Mouse (Mus musculus) gastrocnemius, adult 2 months (tissue): Measurements from ENCODE around the gene Nphp1. TPM values are rescaled to one million over a fixed set of nuclear protein-coding genes. Genes with fewer than 3 reads are reported as not detected.

Experiments
- DNase-seq: peaks from one replicate; pipeline ENCODE4 v3.0.0; 2022
- H3K27ac ChIP-seq: fragments of 200-600 bp; 2 replicates; pipeline ENCODE4 v1.8.1; 2022; ENCODE audit warnings: mild to moderate bottlenecking
- H3K4me3 ChIP-seq: fragments of 200-600 bp; 2 replicates; pipeline ENCODE4 v1.8.1; 2022; ENCODE audit warnings: mild to moderate bottlenecking, moderate library complexity
- CTCF ChIP-seq: fragments of 200-600 bp; IDR thresholded peaks from 2 replicates; pipeline ENCODE4 v1.8.1; 2022; ENCODE audit warnings: antibody characterized with exemption, mild to moderate bottlenecking, moderate library complexity
- intact Hi-C: fragments of 180-260 bp; cut with DNase I; formaldehyde crosslinking; loops from one replicate; pipeline ENCODE4 v1.15.1; 2025
- total RNA-seq, 2 experiments: library from RNA; stranded (reverse); gene quantifications; 2 replicates each; pipeline ENCODE4 v1.2.3; 2021

Nphp1 gene
- total RNA-seq, 2 experiments from 2014 or later: 21.5 to 23.2 TPM

- no peak for DNase-seq
- no peak overlapping the region for H3K4me3 ChIP-seq
- no peak overlapping the region for H3K27ac ChIP-seq
- TF ChIP-seq CTCF: no peak
- intact Hi-C loops: no loop called here
These were observed 74.0 kb downstream of the Nphp1 start for GRCm38 (mm10) chr2:127714726-127715125.

DNA sequence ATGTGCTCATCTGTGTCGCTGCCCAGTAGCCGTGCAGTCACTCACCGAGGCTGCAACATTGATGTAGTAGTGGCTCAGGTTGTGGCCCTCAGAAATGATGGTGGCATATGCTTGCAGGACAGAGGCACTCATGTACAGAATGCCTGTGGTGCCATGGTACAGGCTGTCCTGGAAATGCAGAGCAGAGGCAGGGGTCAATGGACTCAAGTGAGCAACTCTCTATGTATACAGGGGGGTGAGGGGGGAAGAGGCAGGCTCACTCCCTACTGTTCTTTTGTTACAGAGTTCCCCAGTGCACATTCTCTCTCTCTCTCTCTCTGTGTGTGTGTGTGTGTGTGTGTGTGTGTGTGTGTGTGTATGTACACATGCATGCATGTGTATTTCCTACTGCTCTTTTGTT lies 79.9 kb downstream of the Nphp1 start:
- no peak for DNase-seq
- intact Hi-C loops: no loop called here
- no peak for TF ChIP-seq CTCF

DNA sequence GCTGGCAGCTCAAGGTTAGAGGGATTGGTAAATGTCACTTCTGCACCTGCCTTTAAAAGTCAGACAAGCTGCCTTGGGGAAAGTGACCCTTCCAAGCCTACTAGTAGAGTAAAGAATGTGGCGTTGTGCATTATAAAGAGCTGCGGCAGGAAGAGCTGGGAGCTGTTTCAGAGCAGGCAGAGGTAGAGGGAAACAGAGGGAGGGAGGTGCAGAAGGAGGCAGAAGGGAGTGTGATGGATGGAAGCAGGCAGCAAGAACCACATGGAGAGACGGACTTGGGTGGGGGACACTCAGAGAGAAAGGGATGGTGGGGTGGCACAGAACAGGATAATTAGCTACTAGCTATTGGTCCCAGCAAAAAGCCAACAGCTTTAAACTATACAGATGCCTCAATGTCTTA lies 80.6 kb downstream of the Nphp1 start:
- intact Hi-C loops: no loop called here
- Histone ChIP-seq H3K4me3 (no peak overlapping the region), H3K27ac (no peak overlapping the region)
- DNase-seq: no peak
- TF ChIP-seq CTCF: no peak

More for the DNA sequence above, 79.9 kb downstream of the Nphp1 start:
- H3K27ac ChIP-seq: no peak overlapping the region
- no peak overlapping the region for H3K4me3 ChIP-seq

DNA sequence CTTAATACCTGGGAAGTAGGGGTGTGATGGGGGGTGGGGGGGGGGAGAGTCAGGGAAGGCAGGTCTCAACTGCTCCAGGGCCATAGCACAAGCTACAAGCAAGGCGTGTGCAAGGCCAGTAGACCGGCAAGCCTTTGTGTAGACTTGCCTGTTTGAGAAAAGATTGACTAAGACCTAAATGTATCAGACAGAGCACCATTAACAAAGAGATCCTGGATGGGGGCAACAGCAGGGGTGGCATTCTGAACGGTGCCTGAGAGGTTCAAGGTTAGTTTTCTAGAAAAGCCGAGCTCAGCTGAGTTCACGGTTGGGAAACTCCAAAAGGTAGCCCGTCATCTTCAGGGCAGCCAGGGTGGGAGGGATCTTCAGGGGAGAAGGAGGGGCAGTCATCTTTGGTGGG lies 83.4 kb downstream of the Nphp1 start:
- no peak overlapping the region for H3K27ac ChIP-seq
- no peak for TF ChIP-seq CTCF
- intact Hi-C loops: no loop called here
- DNase-seq: no peak
- no peak overlapping the region for H3K4me3 ChIP-seq

Other genes with a start within 250 kb of the Nphp1 start
- not detected for gene Prom2, start 247.4 kb downstream of the Nphp1 start, total RNA-seq
- gene Zfp661, start 201.8 kb downstream of the Nphp1 start, total RNA-seq: 1 to 10 TPM; 2.4 to 2.6 TPM
- 10 to 100 TPM; 74.1 to 96.2 TPM for gene Mrps5, start 201.7 kb downstream of the Nphp1 start, total RNA-seq
- gene Mal, start 132.2 kb downstream of the Nphp1 start, total RNA-seq: 1 to 10 TPM; 1.3 TPM
- gene Mall, start 59.0 kb downstream of the Nphp1 start, total RNA-seq: 1 to 10 TPM; 1.6 to 3.8 TPM
- gene Mtln, start 3.6 kb upstream of the Nphp1 start, total RNA-seq: 100 to 1,000 TPM; 120 TPM
- not detected for gene Bub1, start 43.0 kb upstream of the Nphp1 start, total RNA-seq
- gene Acoxl, start 50.0 kb upstream of the Nphp1 start, total RNA-seq: under 1 TPM in 1 of 2 experiments, not detected in 1; 0.20 TPM